Mouse (Mus musculus) testis, adult 2 months (tissue): ENCODE results near the gene Timm50. TPM values are rescaled to one million over a fixed set of nuclear protein-coding genes. Genes with fewer than 3 reads are reported as not detected.

ENCODE experiments used
- H3K27ac ChIP-seq: fragments of 200-500 bp; 2 replicates; pipeline ENCODE4 v1.5.1; 2012; ENCODE audit warnings: low read depth, low read length; ENCODE audit not compliant: control insufficient read depth, insufficient read depth
- H3K27me3 ChIP-seq: fragments of 200-500 bp; 2 replicates; pipeline ENCODE4 v1.6.1; 2012; ENCODE audit warnings: mild to moderate bottlenecking, low read length, moderate library complexity; ENCODE audit not compliant: control insufficient read depth, insufficient read depth
- H3K36me3 ChIP-seq: fragments of 200-500 bp; 2 replicates; pipeline ENCODE4 v1.6.1; 2012; ENCODE audit warnings: mild to moderate bottlenecking, low read length; ENCODE audit not compliant: control insufficient read depth, insufficient read depth
- H3K4me1 ChIP-seq: fragments of 200-500 bp; 2 replicates; pipeline ENCODE4 v1.6.1; 2012; ENCODE audit warnings: low read length; ENCODE audit not compliant: control insufficient read depth, insufficient read depth
- H3K4me3 ChIP-seq: fragments of 200-500 bp; 2 replicates; pipeline ENCODE4 v1.5.1; 2012; ENCODE audit warnings: low read depth, mild to moderate bottlenecking, low read length, moderate library complexity, mixed read lengths; ENCODE audit not compliant: control insufficient read depth
- CTCF ChIP-seq: fragments of 200-500 bp; IDR thresholded peaks from 2 replicates; pipeline ENCODE4 v1.5.1; 2012; ENCODE audit warnings: low read depth, mild to moderate bottlenecking, inconsistent platforms, low read length, moderate library complexity; ENCODE audit not compliant: control insufficient read depth, insufficient read depth, insufficient replicate concordance
- POLR2A ChIP-seq: fragments of 200-500 bp; IDR thresholded peaks from 2 replicates; pipeline ENCODE4 v1.6.1; 2012; ENCODE audit warnings: low read depth, mild to moderate bottlenecking, inconsistent platforms, low read length, moderate library complexity; ENCODE audit not compliant: control insufficient read depth
- polyA plus RNA-seq: library from polyadenylated mRNA; depleted of rRNA; stranded (reverse); fragments of >200 nt; gene quantifications from 2 replicates; pipeline ENCODE4 v1.2.3, GENCODE M21; 2012; rRNA removed

The Timm50 gene
- polyA plus RNA-seq, 1 experiment, result 27.6 TPM

GRCm38 (mm10) chr7:28265391-28265790, 46.5 kb downstream of the Timm50 start:
- peaks cover 5% of the 10 kb centered on the region for H3K4me1 ChIP-seq
- no peak for TF ChIP-seq POLR2A
- no peak for TF ChIP-seq CTCF
- H3K36me3 ChIP-seq, result no peaks in the 10 kb centered on the region
- no peaks in the 10 kb centered on the region for H3K27me3 ChIP-seq
- H3K27ac ChIP-seq, result no peak overlapping the region
- no peak overlapping the region for H3K4me3 ChIP-seq

- no peak overlapping the region for H3K27ac ChIP-seq
- no peaks in the 10 kb centered on the region for H3K36me3 ChIP-seq
- TF ChIP-seq CTCF (no peak), POLR2A (no peak)
- H3K4me3 ChIP-seq, result no peak overlapping the region
- no peaks in the 10 kb centered on the region for H3K27me3 ChIP-seq
- peaks cover 5% of the 10 kb centered on the region for H3K4me1 ChIP-seq
Measured at GRCm38 (mm10) chr7:28263786-28264185, 48.1 kb downstream of the Timm50 start.

GRCm38 (mm10) chr7:28262861-28263260, 49.0 kb downstream of the Timm50 start:
- no peaks in the 10 kb centered on the region for H3K27me3 ChIP-seq
- no peaks in the 10 kb centered on the region for H3K36me3 ChIP-seq
- TF ChIP-seq CTCF, result no peak
- TF ChIP-seq POLR2A, result no peak
- no peak overlapping the region for H3K4me3 ChIP-seq
- peaks cover 2% of the 10 kb centered on the region for H3K4me1 ChIP-seq
- no peak overlapping the region for H3K27ac ChIP-seq

Other genes starting within 250 kb of the Timm50 start
- gene Fcgbp, start 240.8 kb downstream of the Timm50 start, polyA plus RNA-seq, result 1.3 and 3.4 TPM in 2 replicates
- 0.04 and 0.05 TPM in 2 replicates for gene 9530053A07Rik, start 182.6 kb downstream of the Timm50 start, polyA plus RNA-seq
- gene Fbl, start 142.4 kb downstream of the Timm50 start, polyA plus RNA-seq, result 41.3 and 50.0 TPM in 2 replicates
- 462 and 482 TPM in 2 replicates for gene Dyrk1b, start 132.6 kb downstream of the Timm50 start, polyA plus RNA-seq
- gene Eid2, start 44.2 kb downstream of the Timm50 start, polyA plus RNA-seq, result 6.0 and 6.1 TPM in 2 replicates
- gene Eid2b, start 34.3 kb downstream of the Timm50 start, polyA plus RNA-seq, result 13.9 and 19.5 TPM in 2 replicates
- 408 and 454 TPM in 2 replicates for gene Selenov, start 20.9 kb downstream of the Timm50 start, polyA plus RNA-seq
- gene Dll3, start 9.8 kb downstream of the Timm50 start, polyA plus RNA-seq, result 24.9 and 31.9 TPM in 2 replicates
- gene Supt5, start 26.7 kb upstream of the Timm50 start, polyA plus RNA-seq, result 126 and 127 TPM in 2 replicates
- gene Rps16, start 38.6 kb upstream of the Timm50 start, polyA plus RNA-seq, result 227 and 277 TPM in 2 replicates
- gene Plekhg2, start 60.5 kb upstream of the Timm50 start, polyA plus RNA-seq, result 14.7 and 20.1 TPM in 2 replicates
- 3.8 and 4.9 TPM in 2 replicates for gene Zfp36, start 68.2 kb upstream of the Timm50 start, polyA plus RNA-seq
- gene Med29, start 80.6 kb upstream of the Timm50 start, polyA plus RNA-seq, result 129 and 135 TPM in 2 replicates
- 84.1 and 97.0 TPM in 2 replicates for gene Paf1, start 80.9 kb upstream of the Timm50 start, polyA plus RNA-seq
- gene Gmfg, start 125.4 kb upstream of the Timm50 start, polyA plus RNA-seq, result 7.8 and 8.8 TPM in 2 replicates
- gene Lrfn1, start 139.9 kb upstream of the Timm50 start, polyA plus RNA-seq, result 1.1 TPM in 2 replicates
- not detected in 2 replicates for gene Ifnl2, start 198.4 kb upstream of the Timm50 start, polyA plus RNA-seq
- not detected in 2 replicates for gene Ifnl3, start 210.8 kb upstream of the Timm50 start, polyA plus RNA-seq
- 0.24 and 0.31 TPM in 2 replicates for gene Sycn, start 228.8 kb upstream of the Timm50 start, polyA plus RNA-seq
- gene Nccrp1, start 235.2 kb upstream of the Timm50 start, polyA plus RNA-seq, result 0.62 and 0.70 TPM in 2 replicates